Mouse (Mus musculus) frontal cortex, postnatal 36 days (tissue): ENCODE data around the gene Hlx.

ENCODE experiments used
- DNase-seq, 2 experiments: peaks; one replicate each; pipeline ENCODE4 v3.0.0; 2022; ENCODE audit warnings: low spot score in 2 of 2

Hlx gene

DNA sequence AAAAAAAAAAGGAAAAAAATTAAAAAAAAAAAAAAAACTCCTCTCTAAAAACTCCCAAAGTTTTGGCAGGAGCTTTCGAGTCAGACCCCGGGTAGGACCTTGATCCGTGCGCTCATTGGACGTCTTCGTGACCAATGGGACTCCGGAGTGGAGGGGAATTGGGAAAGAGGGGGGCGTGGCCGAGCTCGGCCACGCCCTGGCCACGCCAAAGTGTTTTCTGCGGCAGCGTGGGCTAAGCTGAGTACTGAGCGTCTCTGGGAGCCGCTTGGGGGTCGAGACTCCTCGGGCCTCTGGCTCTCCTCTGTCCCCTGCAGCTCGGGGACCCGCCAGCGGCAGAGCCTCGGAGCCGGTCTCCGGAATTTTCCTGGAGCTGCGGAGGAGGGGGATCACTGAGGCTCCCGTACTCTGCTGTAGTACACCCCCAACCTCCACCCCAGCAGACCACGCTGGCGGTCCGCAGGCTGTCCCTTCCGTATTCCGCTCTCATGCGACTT, at the start of gene Hlx:
Hlx (minus strand) TSS at position 64 of the 494 bp plus-strand sequence.
- no peak for DNase-seq

DNA sequence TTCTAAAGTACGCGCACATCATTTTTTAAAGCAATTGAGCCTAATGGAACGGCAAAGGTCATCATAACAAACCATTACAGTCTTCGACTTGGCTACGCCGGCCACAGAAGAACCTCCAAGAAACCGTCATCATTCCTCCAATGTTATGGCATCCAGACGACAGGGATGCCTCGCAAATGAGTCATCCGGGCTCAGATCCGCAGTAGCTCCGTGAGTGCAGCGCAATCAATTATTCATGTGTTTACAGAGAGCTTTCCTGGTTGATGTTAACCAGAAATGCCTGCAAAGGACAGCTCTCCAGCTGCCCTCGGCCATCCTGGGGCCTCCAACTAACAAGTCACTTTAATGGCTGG, 49.7 kb upstream of the Hlx start:
- no peak for DNase-seq

DNA sequence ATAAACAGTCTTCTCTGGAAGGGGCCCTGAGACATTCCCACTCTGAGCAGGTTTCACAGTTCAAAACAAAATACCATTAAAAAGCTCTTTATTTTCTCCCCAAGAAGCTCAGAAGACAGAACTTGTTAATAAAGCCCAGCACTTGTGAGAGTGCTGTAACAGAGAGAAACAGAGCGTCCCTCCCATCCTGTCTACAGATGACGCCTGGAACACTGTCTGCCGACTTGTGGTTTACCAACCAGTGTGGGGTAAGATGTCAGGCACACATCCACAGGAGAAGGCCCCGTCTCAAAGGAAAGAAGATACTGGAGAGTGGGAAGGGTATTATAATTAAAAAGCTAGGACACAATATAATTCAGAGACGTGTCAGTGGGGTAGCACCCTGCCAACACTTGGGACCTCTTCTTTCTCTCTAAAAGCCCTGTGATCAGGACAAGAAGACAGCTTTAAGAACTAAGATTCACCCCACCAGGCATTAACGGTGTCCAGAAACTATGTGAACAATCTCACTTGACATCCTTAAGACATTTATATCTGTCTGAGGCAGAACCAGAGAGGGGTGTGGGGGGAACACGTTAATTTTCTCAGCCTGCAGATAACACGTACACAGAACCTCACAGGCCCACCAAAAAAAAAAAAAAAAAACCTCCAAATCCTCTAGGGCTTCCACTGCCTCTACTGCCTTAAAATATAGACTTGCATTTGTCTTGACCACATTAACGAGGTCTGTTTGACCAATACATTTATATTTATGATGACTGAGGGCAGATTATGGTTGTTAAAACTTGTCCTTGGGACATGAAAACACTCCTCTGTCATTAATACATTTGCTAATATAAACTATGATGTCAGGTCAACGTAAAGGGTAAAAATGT, 49.1 kb upstream of the Hlx start:
- no peak for DNase-seq

DNA sequence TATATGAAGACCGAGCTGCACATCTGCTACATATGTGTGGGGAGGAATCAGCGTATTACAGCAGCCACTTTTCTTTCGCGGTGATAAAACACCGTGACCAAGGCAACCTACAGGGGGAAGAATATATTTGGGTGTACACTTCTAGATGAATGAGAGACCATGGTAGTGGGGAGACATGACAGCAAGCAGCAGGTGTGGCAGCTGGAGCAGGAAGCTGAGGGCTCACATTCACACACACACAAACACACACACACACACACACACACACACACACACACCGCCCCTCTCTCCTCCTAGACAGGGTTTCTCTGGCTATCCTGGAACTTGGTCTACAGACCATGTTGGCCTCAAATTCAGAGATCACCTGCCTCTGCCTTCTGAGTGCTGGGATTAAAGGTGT, 45.7 kb upstream of the Hlx start:
- DNase-seq, result no peak

DNA sequence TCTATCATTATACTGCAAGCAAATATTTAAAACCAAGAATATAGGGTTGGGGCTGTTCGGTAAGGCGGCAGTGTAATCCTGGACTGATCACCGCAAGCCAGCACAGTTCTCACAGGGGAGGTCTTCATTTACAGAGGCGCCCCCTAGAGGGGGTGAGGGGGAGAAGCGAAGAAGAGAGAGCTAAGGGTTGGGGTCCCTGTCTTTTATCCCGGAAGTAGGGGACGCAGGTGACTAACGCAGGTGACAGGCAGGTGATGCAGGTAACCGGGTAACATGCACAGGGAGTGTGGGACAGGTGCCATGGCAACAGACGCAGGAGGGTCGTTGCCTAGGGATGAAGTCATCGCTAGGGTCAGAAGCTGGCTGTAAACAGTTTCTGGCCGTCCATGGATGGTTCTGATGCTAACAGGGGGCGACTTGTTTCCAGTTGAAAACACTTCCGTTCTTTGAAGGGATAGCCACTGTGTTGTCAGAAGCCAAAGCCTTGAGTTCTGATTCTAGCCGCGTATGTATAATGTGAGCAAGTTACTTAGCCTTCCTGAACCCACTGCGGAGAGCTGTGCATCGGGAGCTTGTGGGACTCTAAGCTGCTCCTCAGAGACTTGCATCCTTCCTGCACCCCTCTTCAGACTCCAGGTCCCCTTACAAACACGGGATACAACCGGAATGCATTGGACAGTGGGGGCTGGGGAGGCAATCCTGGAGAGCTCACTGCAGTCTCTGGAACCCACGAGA, 44.8 kb upstream of the Hlx start:
- no peak for DNase-seq

- no peak for DNase-seq
These were observed 42.9 kb upstream of the Hlx start for GRCm38 (mm10) chr1:184775289-184775688.

- DNase-seq, result no peak
These were observed 39.5 kb upstream of the Hlx start for GRCm38 (mm10) chr1:184771891-184772249.

- DNase-seq, result peak; percentile 57 to 64
These were observed 38.9 kb upstream of the Hlx start for GRCm38 (mm10) chr1:184771202-184771890.

GRCm38 (mm10) chr1:184763866-184764265, 31.4 kb upstream of the Hlx start:
- DNase-seq, result no peak

GRCm38 (mm10) chr1:184762941-184763340, 30.5 kb upstream of the Hlx start:
- DNase-seq, result no peak

GRCm38 (mm10) chr1:184761988-184762387, 29.6 kb upstream of the Hlx start:
- DNase-seq, result no peak

GRCm38 (mm10) chr1:184752671-184753070, 20.3 kb upstream of the Hlx start:
- DNase-seq, result no peak

GRCm38 (mm10) chr1:184750114-184750664, 17.8 kb upstream of the Hlx start:
- no peak for DNase-seq

DNA sequence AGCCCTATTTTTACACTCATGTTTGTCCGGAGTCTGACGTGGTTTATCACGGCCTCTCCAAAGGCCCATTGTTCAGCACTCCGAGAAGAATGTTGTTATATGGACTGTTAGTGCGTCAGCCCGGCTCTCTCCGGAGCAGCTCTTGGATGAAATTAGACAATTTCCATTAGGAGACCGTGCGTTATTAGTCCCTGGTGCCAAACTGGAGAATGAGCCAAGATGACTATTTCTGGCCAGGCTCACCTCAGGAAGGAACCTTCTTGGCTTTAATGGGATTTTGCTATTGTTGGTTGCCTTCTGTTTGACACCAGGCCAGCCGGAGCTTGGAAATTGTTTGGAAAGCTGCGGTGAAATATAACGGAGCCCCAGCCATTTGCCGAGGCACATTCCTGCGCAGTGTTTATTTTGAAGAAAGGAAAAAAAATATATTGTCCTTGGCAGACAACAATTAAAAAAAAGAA, 16.3 kb upstream of the Hlx start:
- no peak for DNase-seq

DNA sequence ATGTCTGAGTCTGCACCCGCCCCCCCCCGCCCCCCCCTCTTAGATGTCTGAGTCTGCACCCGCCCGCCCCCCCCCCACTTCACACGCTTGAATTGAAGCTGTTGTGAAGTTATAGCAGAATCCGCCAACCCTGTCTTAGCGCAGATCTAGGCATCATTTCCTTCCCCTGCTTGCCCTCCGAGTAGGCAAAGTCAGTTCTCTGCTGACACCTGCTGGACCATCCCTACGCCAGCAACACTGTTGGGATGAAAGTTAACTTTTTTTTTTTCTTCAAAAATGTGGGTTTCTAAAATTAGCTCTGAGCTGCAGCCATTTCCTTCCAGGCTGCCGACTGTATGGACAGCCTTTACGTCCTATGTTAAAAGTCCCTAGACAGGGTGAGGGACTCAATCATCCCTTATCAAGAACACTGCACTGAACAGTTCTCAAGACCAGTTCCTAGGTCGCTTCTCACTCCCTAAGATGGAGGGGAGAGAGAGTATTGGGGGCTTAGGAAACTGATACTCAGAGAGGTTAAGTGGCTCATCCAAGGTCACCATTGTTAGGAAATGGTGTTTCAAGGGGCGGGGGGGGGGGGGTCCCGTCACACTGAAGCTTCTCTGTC, 5.6 kb upstream of the Hlx start:
- DNase-seq, result peak in 1 of 2 experiments; percentile 28

GRCm38 (mm10) chr1:184737228-184737627, 4.8 kb upstream of the Hlx start:
- no peak for DNase-seq

GRCm38 (mm10) chr1:184736260-184736659, 3.8 kb upstream of the Hlx start:
- no peak for DNase-seq

GRCm38 (mm10) chr1:184734991-184735920, 2.8 kb upstream of the Hlx start:
- no peak for DNase-seq

GRCm38 (mm10) chr1:184734067-184734830, 1.8 kb upstream of the Hlx start:
- no peak for DNase-seq
